In the genomic region with DNA sequence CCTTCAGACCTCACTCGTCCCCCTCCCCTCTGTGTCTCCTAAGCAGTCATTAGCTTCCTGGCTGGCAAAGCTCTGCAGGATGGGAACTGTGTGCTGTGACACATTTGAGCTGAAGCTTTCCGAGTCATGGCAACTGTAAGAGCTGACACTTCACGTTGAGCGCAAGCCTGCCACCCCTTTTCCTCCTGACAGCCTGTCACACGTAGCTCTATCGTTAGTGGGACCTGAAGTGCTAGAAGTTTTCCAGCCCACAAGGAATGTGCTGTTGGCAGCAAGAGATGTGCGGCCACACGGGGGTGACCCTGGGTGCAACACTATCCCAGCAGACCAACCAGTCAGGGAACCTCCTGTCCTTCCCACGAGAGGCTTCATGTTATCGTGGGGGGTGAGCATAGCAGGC, we compare ENCODE assay signal across 17 mouse cellular contexts. TPM values are rescaled to one million over a fixed set of nuclear protein-coding genes. Genes with fewer than 3 reads are reported as not detected.
DNase-seq lines count a peak whose midpoint lies in the region; ATAC-seq and TF ChIP-seq lines count a peak whose summit lies in the region.
"Had no signal": no experiment of that assay in that cellular context is flagged by ENCODE, and none has a peak within 500 bp of the region (broad histone marks: within the 10 kb centered on the region; RNA-seq: fewer than 3 reads in every experiment).

No protein-coding gene starts in this region.

- H3K27ac ChIP-seq in forebrain, postnatal 0 days (ENCODE audit: low read depth, low read length): no peak overlapping the region
- H3K27ac ChIP-seq in forebrain, embryonic 12.5 days: no peak overlapping the region
- H3K27ac ChIP-seq in lung, embryonic 16.5 days (ENCODE audit: low read length): no peak overlapping the region
- H3K27ac ChIP-seq in kidney, embryonic 15.5 days: no peak overlapping the region
- H3K27ac ChIP-seq: embryonic facial prominence, embryonic 10.5 days; limb, embryonic 12.5 days had no signal

- no peak overlapping the region for H3K9ac ChIP-seq in forebrain, postnatal 0 days
- no peak overlapping the region for H3K9ac ChIP-seq in forebrain, embryonic 12.5 days
- no peak overlapping the region for H3K9ac ChIP-seq in lung, embryonic 16.5 days (ENCODE audit: low read length)
- H3K9ac ChIP-seq in kidney, embryonic 15.5 days: no peak overlapping the region
- H3K9ac ChIP-seq: limb, embryonic 12.5 days had no signal

- H3K9me3 ChIP-seq in forebrain, postnatal 0 days (ENCODE audit: low read length): no peaks in the 10 kb centered on the region
- H3K9me3 ChIP-seq in forebrain, embryonic 12.5 days: no peaks in the 10 kb centered on the region
- H3K9me3 ChIP-seq in lung, embryonic 16.5 days (ENCODE audit: control insufficient read depth, low read length): no peaks in the 10 kb centered on the region
- no peaks in the 10 kb centered on the region for H3K9me3 ChIP-seq in kidney, embryonic 15.5 days (replicated peaks)
- H3K9me3 ChIP-seq: embryonic facial prominence, embryonic 10.5 days; limb, embryonic 12.5 days had no signal

- H3K36me3 ChIP-seq in forebrain, postnatal 0 days (ENCODE audit: insufficient read depth): no peaks in the 10 kb centered on the region
- H3K36me3 ChIP-seq in forebrain, embryonic 12.5 days (replicated peaks): no peaks in the 10 kb centered on the region
- H3K36me3 ChIP-seq in lung, embryonic 16.5 days (ENCODE audit: control insufficient read depth, insufficient read depth, low read length): no peaks in the 10 kb centered on the region
- H3K36me3 ChIP-seq in kidney, embryonic 15.5 days: no peaks in the 10 kb centered on the region
- H3K36me3 ChIP-seq: embryonic facial prominence, embryonic 10.5 days; limb, embryonic 12.5 days had no signal

- no peaks in the 10 kb centered on the region for H3K27me3 ChIP-seq in forebrain, postnatal 0 days (ENCODE audit: insufficient read depth, low read length)
- no peaks in the 10 kb centered on the region for H3K27me3 ChIP-seq in forebrain, embryonic 12.5 days
- H3K27me3 ChIP-seq in lung, embryonic 16.5 days (ENCODE audit: control insufficient read depth, insufficient read depth, low read depth, low read length): peaks cover 7% of the 10 kb centered on the region
- H3K27me3 ChIP-seq in kidney, embryonic 15.5 days: peaks cover 25% of the 10 kb centered on the region
- H3K27me3 ChIP-seq: CH12.LX; limb, embryonic 12.5 days had no signal

- peak; percentile 56 for DNase-seq in forebrain, postnatal 0 days
- no peak for DNase-seq in lung, adult 2 months
- peak; percentile 5 to 11 for DNase-seq in heart, adult 9 months (ENCODE audit: low spot score in 2 of 2)
- peak; percentile 21 to 39 for DNase-seq in heart, postnatal 10 days
- DNase-seq: adrenal gland, postnatal 14 days; cerebellum, adult 9-11 months; kidney, adult 8-10 months; layer of hippocampus, postnatal 36 days; spleen, adult 18-20 months; thymus, postnatal 14 days had no signal

- WGBS in forebrain, postnatal 0 days: 55% methylated on average over 10 of the region's 10 CpGs
- 75% methylated on average over 10 of the region's 10 CpGs for WGBS in forebrain, embryonic 12.5 days
- 15% methylated on average over 10 of the region's 10 CpGs for WGBS in lung, embryonic 16.5 days
- 46% methylated on average over 10 of the region's 10 CpGs for WGBS in lung, adult 2 months
- 52% methylated on average over 10 of the region's 10 CpGs for WGBS in kidney, embryonic 15.5 days

- no peak overlapping the region for H3K4me3 ChIP-seq in forebrain, postnatal 0 days (ENCODE audit: low read depth, low read length)
- no peak overlapping the region for H3K4me3 ChIP-seq in forebrain, embryonic 12.5 days (replicated peaks)
- no peak overlapping the region for H3K4me3 ChIP-seq in lung, embryonic 16.5 days (ENCODE audit: low read length)
- no peak overlapping the region for H3K4me3 ChIP-seq in lung, adult 2 months (replicated peaks; ENCODE audit: extremely low read depth, low read depth, low read length)
- H3K4me3 ChIP-seq in kidney, embryonic 15.5 days (replicated peaks): no peak overlapping the region
- H3K4me3 ChIP-seq: embryonic facial prominence, embryonic 10.5 days; limb, embryonic 12.5 days had no signal

- H3K4me2 ChIP-seq in forebrain, postnatal 0 days (ENCODE audit: low read depth): no peak overlapping the region
- no peak overlapping the region for H3K4me2 ChIP-seq in forebrain, embryonic 12.5 days
- no peak overlapping the region for H3K4me2 ChIP-seq in lung, embryonic 16.5 days (ENCODE audit: low read depth, low read length)
- H3K4me2 ChIP-seq in kidney, embryonic 15.5 days: no peak overlapping the region
- H3K4me2 ChIP-seq: limb, embryonic 12.5 days had no signal

- no peaks in the 10 kb centered on the region for H3K4me1 ChIP-seq in forebrain, postnatal 0 days (ENCODE audit: insufficient read depth)
- peaks cover 10% of the 10 kb centered on the region for H3K4me1 ChIP-seq in forebrain, embryonic 12.5 days
- H3K4me1 ChIP-seq in lung, embryonic 16.5 days (replicated peaks; ENCODE audit: control insufficient read depth, insufficient read depth, low read length): peaks cover 4% of the 10 kb centered on the region; the same call in 1 of the 2 replicates
- no peaks in the 10 kb centered on the region for H3K4me1 ChIP-seq in lung, adult 2 months (ENCODE audit: control insufficient read depth, insufficient read depth, low read length)
- H3K4me1 ChIP-seq in kidney, embryonic 15.5 days: peaks cover 4% of the 10 kb centered on the region; the same call in 1 of the 2 replicates

- 0 out of 2 replicates have a peak, but pooled peaks have one; percentile 6 for TF ChIP-seq CTCF in forebrain, postnatal 0 days (IDR thresholded peaks at IDR 0.05; ENCODE audit: low read depth)
- no peak for TF ChIP-seq CTCF in lung, adult 2 months (IDR thresholded peaks at IDR 0.05; ENCODE audit: insufficient read depth, low read length)

- intact Hi-C loops in heart, postnatal 10 days (cut with DNase I): no loop called here

- ATAC-seq in forebrain, postnatal 0 days: peak; percentile 65; the same call in 1 of the 2 replicates
- ATAC-seq in forebrain, embryonic 12.5 days (ENCODE audit: low FRiP score): no peak
- ATAC-seq in lung, embryonic 16.5 days (ENCODE audit: low read depth): peak; percentile 29
- ATAC-seq in kidney, embryonic 15.5 days (replicated peaks; ENCODE audit: low FRiP score): no peak
- ATAC-seq in inflammation-experienced regulatory T-cells, adult 6 months: no peak

- TF ChIP-seq POLR2A in lung, adult 2 months (IDR thresholded peaks at IDR 0.05; ENCODE audit: borderline replicate concordance, extremely low read depth, low read depth, low read length): no peak

RNA-seq across cellular contexts. Expression of a gene that starts 51.3 kb away (rescaled TPM):
- 0.29 and 0.31 TPM in 2 replicates for total RNA-seq in forebrain, postnatal 0 days (2014; rRNA removed)
- polyA plus RNA-seq in forebrain, postnatal 0 days (2015; fragmentation: Nextera tagmentation; extraction: Ambion mirVana): 0.98 and 1.2 TPM in 2 replicates
- 2.2 and 2.4 TPM in 2 replicates for polyA plus RNA-seq in forebrain, embryonic 12.5 days (2016; fragmentation: Nextera tagmentation; extraction: Ambion mirVana)
- 4.8 and 6.1 TPM in 2 replicates for polyA plus RNA-seq in lung, embryonic 16.5 days (2015; fragmentation: Nextera tagmentation; extraction: Ambion mirVana)
- 1.7 and 1.8 TPM in 2 replicates for polyA plus RNA-seq in lung, adult 2 months (2012; rRNA removed)
- total RNA-seq in heart, postnatal 10 days (2021): 1 to 10 TPM; 5.2 to 5.4 TPM
- polyA plus RNA-seq in kidney, embryonic 15.5 days (2015; fragmentation: Nextera tagmentation; extraction: Ambion mirVana): 5.0 and 5.8 TPM in 2 replicates
- 10 to 100 TPM in 2 of 3 experiments, 1 to 10 TPM in 1; 5.8 to 14.2 (median 10.3) TPM for polyA plus RNA-seq in inflammation-experienced regulatory T-cells, adult 6 months (2017; shearing (Covaris generic))

Comparison
In these comparisons a context has a peak if more than half of its experiments do, and no peak if none do; other contexts are left out.
1. ATAC-seq: peak in forebrain, postnatal 0 days (single experiment) and lung, embryonic 16.5 days (single experiment); none in forebrain, embryonic 12.5 days (single experiment), kidney, embryonic 15.5 days (single experiment) and inflammation-experienced regulatory T-cells, adult 6 months (single experiment).